Mouse (Mus musculus): ENCODE results near the gene Gm10300. TPM values are rescaled to one million over a fixed set of nuclear protein-coding genes. Genes with fewer than 3 reads are reported as not detected.

Gm10300 gene
- polyA plus RNA-seq, 1 experiment from 2014 or later: 0.13 TPM

DNA sequence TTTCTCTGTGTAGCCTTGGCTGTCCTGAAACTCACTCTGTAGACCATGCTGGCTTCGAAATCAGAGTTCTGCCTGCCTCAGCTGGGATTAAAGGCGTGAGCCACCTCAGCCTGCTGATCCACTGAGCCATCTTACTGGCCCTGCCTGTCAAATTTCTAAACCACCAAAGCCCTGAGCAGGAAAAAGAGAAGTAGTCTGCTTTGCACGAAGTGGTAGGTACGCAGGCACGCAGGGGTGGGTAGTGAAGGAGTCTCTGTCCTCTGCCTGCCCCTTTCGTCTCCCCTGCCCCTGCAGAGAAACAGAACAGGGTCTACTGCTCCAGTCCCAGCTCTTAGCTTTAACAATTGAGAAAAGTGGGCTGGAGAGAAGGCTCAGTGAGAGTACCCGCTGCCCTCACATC is 10.6 kb downstream of the Gm10300 start:
- 78% methylated on average over 7 of the region's 7 CpGs for WGBS
- H3K27me3 ChIP-seq: no peaks in the 10 kb centered on the region

DNA sequence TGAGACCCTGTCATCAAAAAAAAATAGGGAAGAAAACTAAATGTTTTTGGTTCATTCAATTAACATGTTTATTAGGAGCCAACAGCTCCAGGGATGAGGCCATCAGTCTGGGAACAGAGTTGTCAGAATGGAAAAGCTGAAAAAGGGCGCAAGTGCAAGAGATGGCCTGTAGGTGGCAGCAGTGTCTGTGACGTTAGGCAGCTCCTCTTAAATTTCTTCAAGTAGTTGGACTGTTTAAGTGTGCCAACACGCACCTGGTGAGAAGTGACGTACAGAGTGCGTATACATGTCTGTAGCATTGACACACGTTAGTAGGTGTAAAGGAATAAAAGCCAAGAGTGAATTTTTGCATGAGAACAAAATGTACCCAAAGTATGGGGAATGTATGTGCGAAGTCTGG is 14.4 kb downstream of the Gm10300 start:
- no peak overlapping the region for H3K4me2 ChIP-seq (replicated peaks)
- no peak overlapping the region for H3K9ac ChIP-seq
- H3K9me3 ChIP-seq (replicated peaks): no peaks in the 10 kb centered on the region
- no peaks in the 10 kb centered on the region for H3K27me3 ChIP-seq
- no peak for ATAC-seq (ENCODE audit: insufficient number of reproducible peaks, low FRiP score, low TSS enrichment, low read depth)
- 19% methylated on average over 7 of the region's 7 CpGs for WGBS
- H3K4me3 ChIP-seq (replicated peaks): no peak overlapping the region
- no peak overlapping the region for H3K27ac ChIP-seq (replicated peaks)
- H3K36me3 ChIP-seq: no peaks in the 10 kb centered on the region
- no peaks in the 10 kb centered on the region for H3K4me1 ChIP-seq

More for the DNA sequence above, 10.6 kb downstream of the Gm10300 start:
- H3K4me2 ChIP-seq (replicated peaks): no peak overlapping the region
- no peak overlapping the region for H3K9ac ChIP-seq
- no peaks in the 10 kb centered on the region for H3K4me1 ChIP-seq
- no peaks in the 10 kb centered on the region for H3K9me3 ChIP-seq (replicated peaks)
- no peaks in the 10 kb centered on the region for H3K36me3 ChIP-seq
- no peak overlapping the region for H3K4me3 ChIP-seq (replicated peaks)
- ATAC-seq (ENCODE audit: insufficient number of reproducible peaks, low FRiP score, low TSS enrichment, low read depth): no peak
- H3K27ac ChIP-seq (replicated peaks): no peak overlapping the region

DNA sequence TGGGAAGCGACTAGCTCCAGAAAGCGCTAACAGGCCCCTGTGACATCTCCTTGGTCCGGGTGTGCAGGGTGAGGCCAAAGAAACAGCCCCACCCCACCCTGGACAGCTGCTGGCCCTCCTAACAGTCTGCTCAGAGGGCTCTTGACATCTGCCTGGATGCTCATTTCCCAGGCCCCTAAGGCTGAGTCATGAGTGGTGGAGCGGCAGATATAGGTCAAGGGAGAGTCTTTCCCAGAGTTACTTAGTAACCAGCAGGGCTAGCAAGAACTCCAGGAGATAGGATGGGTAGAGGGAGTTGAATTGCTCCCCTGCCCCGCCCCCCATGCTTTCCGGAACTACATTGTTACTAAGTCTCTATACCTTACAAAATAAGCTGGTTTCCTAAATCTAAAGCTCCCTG is 18.6 kb downstream of the Gm10300 start:
- no peak for ATAC-seq (ENCODE audit: insufficient number of reproducible peaks, low FRiP score, low TSS enrichment, low read depth)
- whole genome bisulfite sequencing: 77% methylated on average over 6 of the region's 6 CpGs
- Histone ChIP-seq H3K27ac (replicated peaks) (no peak overlapping the region), H3K9me3 (replicated peaks) (no peaks in the 10 kb centered on the region), H3K4me1 (no peaks in the 10 kb centered on the region), H3K4me3 (replicated peaks) (no peak overlapping the region), H3K9ac (no peak overlapping the region), H3K36me3 (no peaks in the 10 kb centered on the region), H3K4me2 (replicated peaks) (no peak overlapping the region), H3K27me3 (no peaks in the 10 kb centered on the region)

DNA sequence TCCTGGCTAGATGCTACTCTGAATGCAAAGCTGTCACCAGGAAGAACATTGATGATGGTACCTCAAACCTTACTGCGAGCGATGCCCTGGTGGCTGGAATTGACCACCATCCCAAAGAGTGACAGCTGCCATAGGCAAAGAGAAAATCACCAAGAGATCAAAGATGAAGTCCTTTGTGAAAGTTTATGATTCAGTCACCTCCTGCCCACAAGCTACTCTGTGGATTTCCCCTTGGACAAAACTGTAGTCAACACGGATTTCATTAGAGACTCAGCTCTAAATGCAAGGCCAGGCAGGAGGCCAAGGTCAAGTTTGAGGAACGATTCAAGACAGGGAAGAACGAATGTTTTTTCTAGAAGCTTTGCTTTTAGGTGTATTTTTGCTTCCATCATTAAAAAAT is 19.4 kb downstream of the Gm10300 start:
- H3K9ac ChIP-seq: no peak overlapping the region
- H3K4me2 ChIP-seq (replicated peaks): no peak overlapping the region
- no peaks in the 10 kb centered on the region for H3K36me3 ChIP-seq
- no peak for ATAC-seq (ENCODE audit: insufficient number of reproducible peaks, low FRiP score, low TSS enrichment, low read depth)
- H3K27me3 ChIP-seq: no peaks in the 10 kb centered on the region
- no peak overlapping the region for H3K4me3 ChIP-seq (replicated peaks)
- no peaks in the 10 kb centered on the region for H3K4me1 ChIP-seq
- 83% methylated on average over 5 of the region's 5 CpGs for WGBS
- H3K9me3 ChIP-seq (replicated peaks): no peaks in the 10 kb centered on the region
- no peak overlapping the region for H3K27ac ChIP-seq (replicated peaks)

DNA sequence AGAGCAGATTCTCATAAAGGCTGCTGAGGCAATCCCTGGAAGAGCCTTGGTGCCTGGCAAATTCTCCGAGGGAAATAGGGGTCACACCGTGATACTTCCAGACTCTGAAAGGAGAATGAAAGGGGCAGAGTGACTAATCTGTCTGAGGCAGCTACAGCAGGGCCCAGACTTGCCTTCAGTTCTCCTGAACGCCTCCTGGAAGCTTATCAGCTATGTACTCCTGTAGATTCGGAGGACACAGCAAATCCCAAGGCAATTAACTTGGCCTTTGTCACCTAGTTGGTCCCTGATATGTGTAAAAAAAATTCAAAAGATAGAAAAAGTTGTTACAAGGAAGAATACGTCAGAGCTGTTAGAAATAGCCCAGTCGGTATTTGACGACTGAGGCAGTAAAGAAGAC is 20.5 kb downstream of the Gm10300 start:
- WGBS: 75% methylated on average over 7 of the region's 7 CpGs
- no peak overlapping the region for H3K9ac ChIP-seq
- no peak overlapping the region for H3K4me2 ChIP-seq (replicated peaks)
- no peak overlapping the region for H3K4me3 ChIP-seq (replicated peaks)
- no peak for ATAC-seq (ENCODE audit: insufficient number of reproducible peaks, low FRiP score, low TSS enrichment, low read depth)
- no peaks in the 10 kb centered on the region for H3K36me3 ChIP-seq
- H3K4me1 ChIP-seq: no peaks in the 10 kb centered on the region
- H3K9me3 ChIP-seq (replicated peaks): no peaks in the 10 kb centered on the region
- H3K27ac ChIP-seq (replicated peaks): no peak overlapping the region
- H3K27me3 ChIP-seq: no peaks in the 10 kb centered on the region

DNA sequence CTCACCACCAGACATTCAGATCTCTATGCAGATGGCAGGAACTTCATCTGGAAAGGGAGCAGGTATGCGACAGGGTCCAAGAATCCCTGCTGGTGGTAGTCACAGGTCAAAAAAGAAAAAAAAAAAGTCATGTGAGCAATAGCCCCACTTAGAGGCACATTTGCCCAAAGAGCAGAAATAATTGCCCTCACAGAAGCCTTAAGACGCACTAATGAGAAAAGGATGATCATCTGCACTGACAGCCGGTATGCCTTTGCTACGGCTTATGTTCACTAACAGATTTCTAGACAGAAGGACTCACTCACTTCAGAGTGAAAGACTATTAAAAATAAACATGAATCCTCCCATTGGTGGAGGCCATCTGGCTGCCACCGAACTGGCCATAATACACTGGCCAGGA is 25.1 kb downstream of the Gm10300 start:
- H3K27ac ChIP-seq (replicated peaks): no peak overlapping the region
- ATAC-seq (ENCODE audit: insufficient number of reproducible peaks, low FRiP score, low TSS enrichment, low read depth): no peak
- WGBS: 53% methylated on average over 5 of the region's 5 CpGs
- no peaks in the 10 kb centered on the region for H3K4me1 ChIP-seq
- no peaks in the 10 kb centered on the region for H3K27me3 ChIP-seq
- H3K9me3 ChIP-seq (replicated peaks): no peaks in the 10 kb centered on the region
- H3K36me3 ChIP-seq: no peaks in the 10 kb centered on the region
- no peak overlapping the region for H3K9ac ChIP-seq
- H3K4me3 ChIP-seq (replicated peaks): no peak overlapping the region
- H3K4me2 ChIP-seq (replicated peaks): no peak overlapping the region

DNA sequence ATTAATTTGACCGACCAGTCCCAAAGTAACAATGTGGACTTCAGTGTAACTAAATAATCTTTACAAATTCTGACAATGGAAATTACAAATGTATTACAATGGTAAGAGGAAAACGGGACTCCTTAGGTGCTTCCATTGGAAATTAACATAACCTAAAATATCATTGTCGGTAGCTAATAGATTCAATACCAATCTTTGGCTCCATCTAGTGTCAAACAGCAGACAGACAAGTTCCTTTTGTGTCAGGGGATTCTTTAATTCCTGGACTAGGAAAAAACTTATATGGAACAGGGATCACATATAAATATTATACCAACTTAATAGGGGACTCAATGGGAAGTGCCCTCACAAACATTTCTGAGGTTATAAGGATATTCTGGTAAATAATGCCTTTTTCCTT is 26.7 kb downstream of the Gm10300 start:
- Histone ChIP-seq H3K9me3 (replicated peaks) (no peaks in the 10 kb centered on the region), H3K27me3 (no peaks in the 10 kb centered on the region), H3K4me3 (replicated peaks) (no peak overlapping the region), H3K36me3 (no peaks in the 10 kb centered on the region), H3K4me2 (replicated peaks) (no peak overlapping the region), H3K9ac (no peak overlapping the region), H3K27ac (replicated peaks) (no peak overlapping the region), H3K4me1 (no peaks in the 10 kb centered on the region)
- 42% methylated on average over 3 of the region's 3 CpGs for WGBS
- no peak for ATAC-seq (ENCODE audit: insufficient number of reproducible peaks, low FRiP score, low TSS enrichment, low read depth)

DNA sequence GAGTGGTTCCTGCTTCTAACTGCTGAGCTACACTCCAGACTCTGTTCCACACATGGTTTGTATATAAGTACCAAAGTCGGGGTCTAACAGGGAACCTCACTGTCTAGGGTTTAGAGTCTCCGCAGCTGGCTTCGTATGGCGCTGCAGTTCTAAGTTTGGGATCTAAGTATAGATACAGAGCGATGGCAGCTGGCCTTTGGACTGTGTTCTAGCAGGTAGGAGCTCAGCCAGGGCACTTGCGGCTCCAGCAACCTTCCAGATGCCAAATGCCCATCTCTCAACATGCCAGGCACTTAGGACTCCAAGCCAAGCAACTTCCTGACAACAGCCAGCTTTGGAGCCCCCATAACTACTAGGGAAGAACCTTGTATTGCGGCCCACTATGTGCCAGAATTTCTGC is 33.7 kb downstream of the Gm10300 start:
- Histone ChIP-seq H3K4me2 (replicated peaks) (no peak overlapping the region), H3K27ac (replicated peaks) (no peak overlapping the region), H3K27me3 (peaks cover 5% of the 10 kb centered on the region; the same call in 1 of the 2 replicates), H3K9ac (no peak overlapping the region), H3K4me1 (0 out of 2 replicates have a peak, but pooled peaks cover under 1% of the 10 kb centered on the region), H3K4me3 (replicated peaks) (no peak overlapping the region), H3K36me3 (no peaks in the 10 kb centered on the region), H3K9me3 (replicated peaks) (no peaks in the 10 kb centered on the region)
- ATAC-seq (ENCODE audit: insufficient number of reproducible peaks, low FRiP score, low TSS enrichment, low read depth): no peak
- WGBS: 88% methylated on average over 7 of the region's 7 CpGs

DNA sequence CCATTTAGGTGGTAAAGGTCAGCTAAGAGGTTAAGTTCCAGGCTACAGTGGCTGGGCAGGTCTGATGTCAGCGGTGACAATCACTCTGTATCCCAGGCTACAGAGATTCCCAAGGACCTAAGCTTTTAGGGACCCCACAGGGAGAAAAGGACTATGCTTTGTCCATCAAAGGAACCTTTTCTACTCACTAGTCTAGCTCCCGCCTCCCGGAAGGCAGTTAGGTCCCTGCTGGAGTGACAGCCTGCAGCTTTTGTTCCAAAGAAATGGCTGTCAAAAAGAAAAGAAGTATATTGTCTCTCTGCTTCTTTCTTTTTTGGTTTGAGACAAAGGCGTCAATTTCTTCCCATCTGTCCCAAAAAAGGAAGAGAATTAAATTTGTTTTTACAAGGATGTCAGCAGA is 36.7 kb downstream of the Gm10300 start:
- H3K4me1 ChIP-seq: 0 out of 2 replicates have a peak, but pooled peaks cover 3% of the 10 kb centered on the region
- H3K9ac ChIP-seq: no peak overlapping the region
- H3K36me3 ChIP-seq: no peaks in the 10 kb centered on the region
- WGBS: 51% methylated on average over 4 of the region's 4 CpGs
- ATAC-seq (ENCODE audit: insufficient number of reproducible peaks, low FRiP score, low TSS enrichment, low read depth): no peak
- H3K4me3 ChIP-seq (replicated peaks): no peak overlapping the region
- no peak overlapping the region for H3K4me2 ChIP-seq (replicated peaks)
- H3K27me3 ChIP-seq: peaks cover 16% of the 10 kb centered on the region
- no peak overlapping the region for H3K27ac ChIP-seq (replicated peaks)
- no peaks in the 10 kb centered on the region for H3K9me3 ChIP-seq (replicated peaks)

DNA sequence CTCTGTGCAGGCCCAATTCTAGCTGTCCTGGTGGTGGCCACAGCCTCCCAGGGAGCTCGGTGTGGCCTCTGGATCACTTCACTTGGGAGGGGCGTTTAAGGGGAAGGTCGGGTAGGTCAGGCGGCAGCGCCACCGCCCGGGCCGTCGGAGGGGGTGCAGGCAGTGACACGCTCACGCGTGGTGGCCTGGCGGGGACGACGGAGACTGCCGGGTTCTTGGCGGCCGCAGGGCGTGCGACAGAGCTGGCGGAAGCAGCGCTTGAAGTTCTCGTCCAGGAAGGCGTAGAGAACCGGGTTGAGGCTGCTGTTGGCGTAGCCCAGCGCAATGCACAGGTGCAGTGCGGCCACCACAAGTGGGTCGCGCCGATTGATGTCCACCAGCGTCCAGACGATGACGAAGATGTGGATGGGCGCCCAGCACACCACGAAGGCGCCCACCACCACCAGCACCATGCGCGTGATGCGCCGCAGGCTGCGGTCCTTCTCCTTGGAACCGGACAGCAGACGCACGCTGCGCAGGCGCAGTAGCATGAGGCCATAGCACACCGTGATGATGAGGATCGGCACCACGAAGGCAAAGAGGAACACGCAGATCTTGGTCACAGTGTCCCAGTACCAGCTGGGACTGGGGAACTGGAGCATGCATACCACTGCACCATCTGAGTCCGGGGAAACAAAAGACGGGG is 39.1 kb downstream of the Gm10300 start:
- peak overlapping the region; percentile 48 for H3K4me2 ChIP-seq (replicated peaks)
- no peak for ATAC-seq (ENCODE audit: insufficient number of reproducible peaks, low FRiP score, low TSS enrichment, low read depth)
- 0 out of 2 replicates have a peak, but pooled peaks cover 3% of the 10 kb centered on the region for H3K4me1 ChIP-seq
- peak overlapping the region; percentile 29 for H3K4me3 ChIP-seq (replicated peaks)
- H3K27ac ChIP-seq (replicated peaks): no peak overlapping the region
- H3K36me3 ChIP-seq: no peaks in the 10 kb centered on the region
- WGBS: 48% methylated on average over 53 of the region's 53 CpGs
- H3K9me3 ChIP-seq (replicated peaks): no peaks in the 10 kb centered on the region
- no peak overlapping the region for H3K9ac ChIP-seq
- peaks cover 16% of the 10 kb centered on the region for H3K27me3 ChIP-seq

DNA sequence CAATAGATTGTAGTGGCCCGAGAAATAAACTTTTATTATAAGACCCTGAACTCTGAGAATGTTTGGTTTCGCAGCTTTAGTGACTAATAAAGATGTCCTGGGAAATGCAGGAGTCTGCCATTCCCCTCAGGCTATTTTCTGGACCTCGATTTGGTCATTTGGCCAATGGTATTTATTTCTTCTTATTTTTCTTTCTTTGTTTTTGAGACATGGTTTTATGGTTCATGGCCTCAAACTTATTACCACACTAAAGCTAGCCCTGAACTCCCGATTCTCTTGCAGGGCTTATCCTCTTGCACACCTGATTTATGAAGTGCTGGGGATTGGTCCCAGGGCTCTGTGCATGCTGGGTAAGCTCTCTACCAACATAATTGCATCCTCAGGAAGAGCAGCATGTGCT is 41.8 kb downstream of the Gm10300 start:
- Histone ChIP-seq H3K4me2 (replicated peaks) (no peak overlapping the region), H3K4me3 (replicated peaks) (no peak overlapping the region), H3K9ac (no peak overlapping the region), H3K36me3 (no peaks in the 10 kb centered on the region), H3K27me3 (peaks cover 16% of the 10 kb centered on the region), H3K9me3 (replicated peaks) (no peaks in the 10 kb centered on the region), H3K27ac (replicated peaks) (no peak overlapping the region), H3K4me1 (peaks cover 10% of the 10 kb centered on the region; the same call in 1 of the 2 replicates)
- ATAC-seq (ENCODE audit: insufficient number of reproducible peaks, low FRiP score, low TSS enrichment, low read depth): no peak
- 75% methylated on average over 4 of the region's 4 CpGs for WGBS

DNA sequence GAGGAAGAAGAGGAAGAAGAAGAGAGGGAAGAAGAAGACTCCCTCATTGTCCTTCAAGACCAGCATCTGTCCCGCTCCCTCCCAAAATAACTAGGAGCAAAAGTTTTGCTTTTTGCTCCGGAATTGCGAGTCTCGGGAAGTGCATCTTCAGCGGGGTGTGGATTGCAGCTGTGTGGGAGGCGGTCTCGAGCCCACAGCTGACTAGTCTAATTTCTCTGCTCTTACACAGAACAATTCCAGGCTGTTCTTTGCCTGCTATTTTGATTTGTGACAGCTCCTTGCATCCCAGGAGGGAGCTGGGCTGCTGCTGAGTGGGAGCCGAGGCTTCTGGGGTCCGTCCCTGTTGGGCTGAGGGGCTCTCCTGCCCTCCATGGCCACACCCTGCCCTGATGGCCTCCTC is 45.1 kb downstream of the Gm10300 start:
- Histone ChIP-seq H3K27ac (replicated peaks) (no peak overlapping the region), H3K9ac (no peak overlapping the region), H3K27me3 (0 out of 2 replicates have a peak, but pooled peaks cover 3% of the 10 kb centered on the region), H3K9me3 (replicated peaks) (no peaks in the 10 kb centered on the region), H3K36me3 (no peaks in the 10 kb centered on the region), H3K4me2 (replicated peaks) (0 out of 2 replicates have a peak overlapping the region, but pooled peaks have one; percentile 2), H3K4me3 (replicated peaks) (no peak overlapping the region), H3K4me1 (peaks cover 8% of the 10 kb centered on the region; the same call in 1 of the 2 replicates)
- WGBS: 42% methylated on average over 9 of the region's 9 CpGs
- ATAC-seq (ENCODE audit: insufficient number of reproducible peaks, low FRiP score, low TSS enrichment, low read depth): no peak

Measured in embryonic facial prominence, embryonic 15.5 days (tissue).